Mouse (Mus musculus): ENCODE measurements at regions not wholly inside any gene's neighbourhood (a gene's known extent, or its start where the extent isn't known, plus 50 kb on each side); places are given as distances from the start of the nearest gene placed in this dataset.

DNA sequence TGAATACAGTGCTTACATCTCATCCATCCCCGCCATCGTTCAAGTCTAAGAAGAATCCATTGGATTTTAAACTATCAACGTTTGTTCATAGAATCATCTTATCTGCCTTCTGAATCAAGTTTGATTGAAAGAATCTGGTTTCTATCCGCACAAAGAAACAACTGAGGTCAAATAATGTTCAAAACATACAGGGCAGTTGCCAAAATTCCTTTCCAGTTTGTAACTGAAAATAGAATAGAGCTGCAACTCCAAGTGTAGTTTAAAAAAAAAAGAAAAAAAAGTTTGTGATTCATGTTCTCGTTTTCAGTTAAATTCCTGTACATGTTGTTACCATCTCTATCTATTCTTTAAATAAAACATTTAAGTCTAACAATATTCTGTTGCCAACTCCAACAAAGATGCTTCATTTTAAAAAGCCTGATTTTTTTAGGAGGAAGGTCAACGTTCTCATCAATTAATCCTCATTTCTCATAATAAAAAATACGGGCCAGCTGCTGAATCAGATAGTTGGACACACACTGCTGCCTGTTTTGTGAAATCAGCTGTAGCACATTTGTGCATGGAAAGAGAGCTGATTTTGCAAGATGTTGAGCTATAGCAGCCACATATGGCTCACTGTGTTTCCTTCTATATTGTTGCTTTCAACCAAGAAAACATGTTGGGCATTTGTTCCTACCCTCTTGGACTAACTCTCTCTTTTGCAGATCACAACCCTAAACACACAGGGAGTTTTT, 712.1 kb upstream of the Tenm3 start:
- TF ChIP-seq POLR2A (IDR thresholded peaks at IDR 0.05; ENCODE audit: low read depth, low read length): no peak
- no peak for TF ChIP-seq CTCF (IDR thresholded peaks at IDR 0.05; ENCODE audit: borderline replicate concordance, insufficient read depth, low read length)
